Mouse (Mus musculus): Measurements from ENCODE around the gene Gm21627.
"Not testable (repeated sequence)": the region's sequence is repeated elsewhere in the genome, so short reads cannot be mapped to it uniquely, and the experiment has no call there.

Gene Gm21627

GRCm38 (mm10) chrY:63228127-63228526 is at the start of gene Gm21627:
Gm21627 (plus strand) TSS chrY:63228427.
- not testable (repeated sequence) for DNase-seq (ENCODE audit: low spot score)
